Mouse (Mus musculus) cerebral cortex, adult 2 months (tissue): ENCODE results near the gene Spic.

Experiments used
- WGBS: fragments of 180-500 bp; shearing (Covaris S2); methylation state at CpG from one replicate; pipeline ENCODE4 v1.1.7; 2018; 5-methylcytosine and 5-hydroxymethylcytosine counted together

The Spic gene

DNA sequence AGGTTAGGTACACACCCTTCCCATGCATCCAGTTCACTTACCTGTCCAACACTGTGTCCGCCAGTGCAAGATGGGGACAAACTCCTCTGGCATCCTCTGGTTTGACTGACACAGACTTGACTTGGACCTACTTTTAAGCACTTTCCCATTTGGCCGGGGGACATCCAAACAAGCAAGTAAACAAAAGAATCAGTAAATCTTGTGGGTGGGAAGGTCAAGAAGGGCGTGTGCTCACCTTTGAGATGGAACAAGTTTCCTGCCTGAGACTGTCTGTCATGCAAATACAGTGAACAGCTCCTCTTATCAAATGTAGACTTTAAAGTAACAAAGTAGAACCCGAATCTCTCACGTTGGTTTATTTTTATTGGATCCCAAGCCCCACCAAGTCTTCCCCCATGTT, at the start of gene Spic:
TSS of gene Spic (minus strand) at position 91 of the 400 bp plus-strand sequence.
- 80% methylated on average over 5 of the region's 5 CpGs for WGBS

DNA sequence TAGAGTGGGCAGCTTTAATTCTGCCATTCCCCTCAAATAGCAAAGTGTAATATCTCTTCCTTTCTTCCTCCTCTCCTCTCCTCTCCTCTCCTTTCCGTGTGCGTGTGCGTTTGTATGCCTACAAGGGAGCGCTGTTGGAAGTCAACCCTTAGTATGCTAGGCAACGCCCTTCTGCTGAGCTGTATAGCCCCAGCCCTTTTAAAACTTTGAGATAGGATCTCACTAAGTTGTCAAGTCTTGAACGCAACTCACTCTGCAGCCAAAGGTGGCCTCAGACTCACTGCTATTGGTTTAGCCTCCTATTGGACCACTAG, 47.5 kb upstream of the Spic start:
- WGBS = 8% methylated on average over 6 of the region's 6 CpGs

DNA sequence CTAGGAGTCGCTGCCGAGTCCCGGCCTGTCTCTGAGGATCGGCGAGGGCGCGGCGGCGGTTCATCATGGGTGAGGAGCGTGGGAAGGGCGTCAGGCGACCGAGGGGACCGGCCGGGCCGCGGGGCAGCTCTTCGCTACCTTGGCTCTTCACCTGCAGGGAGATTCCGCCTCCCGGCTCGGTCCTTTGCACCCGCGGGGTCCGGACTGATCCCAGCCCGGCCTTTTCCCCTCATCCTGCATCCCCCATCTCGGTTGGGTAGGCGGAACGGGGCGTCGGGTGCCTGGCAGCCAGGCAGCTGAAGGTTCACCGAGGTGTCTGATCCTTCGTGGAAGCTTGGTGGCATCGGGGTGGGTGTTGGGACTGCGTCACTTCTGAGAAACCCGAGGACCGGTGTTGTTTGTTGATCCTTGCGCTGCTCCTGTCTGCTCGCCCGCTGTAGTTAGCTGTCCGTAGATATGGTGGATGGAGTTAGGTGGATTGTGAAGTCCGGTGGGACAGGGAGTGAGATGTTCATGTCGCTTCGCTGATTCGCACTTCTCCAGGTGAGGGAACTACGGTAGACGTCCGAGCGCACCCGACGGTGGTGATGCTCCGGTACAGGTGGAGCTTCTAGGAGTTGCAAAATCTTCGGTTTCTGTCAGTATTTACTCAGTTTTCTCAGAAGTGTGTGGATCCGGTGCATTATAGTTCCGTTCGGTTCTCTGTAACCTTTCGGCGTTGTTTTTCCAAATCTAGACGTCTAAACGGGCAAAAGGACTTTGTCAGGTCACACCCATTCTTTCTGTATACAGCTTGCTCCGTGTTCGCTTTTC, 46.9 kb upstream of the Spic start:
- 1% methylated on average over 61 of the region's 61 CpGs for WGBS

DNA sequence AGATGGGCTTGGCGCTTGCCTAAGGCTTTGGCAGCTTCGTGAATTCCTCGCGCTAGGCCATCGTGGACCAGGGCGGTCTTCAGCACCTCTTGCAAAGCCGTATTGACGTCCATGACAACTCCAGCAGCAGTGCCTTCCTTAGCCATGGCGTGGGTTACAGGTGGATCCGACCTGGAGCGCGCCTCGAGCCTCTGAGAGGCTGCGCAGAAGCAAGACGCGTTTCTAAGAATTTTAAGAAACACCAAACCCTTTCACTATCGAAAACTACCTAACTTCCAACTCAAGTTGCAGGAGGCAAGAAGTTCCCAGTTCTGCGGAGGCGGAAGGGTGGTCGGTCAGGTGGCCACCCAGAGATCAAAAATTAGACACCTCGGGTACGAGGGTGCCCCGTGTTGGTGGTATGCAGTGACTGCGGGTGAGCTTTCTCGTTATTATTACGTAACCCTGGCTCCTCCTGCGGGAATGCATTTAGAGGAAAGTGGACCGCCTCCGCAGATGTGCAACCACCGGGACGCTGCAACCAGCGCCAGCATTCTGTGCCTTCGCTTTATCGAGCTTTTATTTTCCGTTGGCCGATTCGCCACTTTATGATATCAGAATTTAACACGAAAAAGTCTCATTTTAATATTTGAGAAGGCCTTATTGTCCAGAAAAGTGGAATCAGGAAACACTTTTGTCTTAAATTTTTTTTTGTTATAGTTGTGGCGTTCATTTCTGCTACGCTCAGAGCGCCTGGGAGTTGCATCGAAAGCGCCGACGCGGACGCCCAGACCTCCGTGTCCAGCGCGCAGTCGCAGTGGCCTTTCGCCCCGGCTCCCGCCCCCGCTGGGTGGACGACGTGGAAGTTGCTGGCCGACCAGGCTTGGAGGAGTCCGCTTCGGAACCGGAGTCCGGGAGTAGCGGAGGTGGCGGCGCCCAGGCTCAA, 46.0 kb upstream of the Spic start, which contains the start of gene Arl1:
TSS of gene Arl1 (plus strand) at position 288 of the 925 bp plus-strand sequence.
- under 1% methylated on average over 65 of the region's 65 CpGs for WGBS

DNA sequence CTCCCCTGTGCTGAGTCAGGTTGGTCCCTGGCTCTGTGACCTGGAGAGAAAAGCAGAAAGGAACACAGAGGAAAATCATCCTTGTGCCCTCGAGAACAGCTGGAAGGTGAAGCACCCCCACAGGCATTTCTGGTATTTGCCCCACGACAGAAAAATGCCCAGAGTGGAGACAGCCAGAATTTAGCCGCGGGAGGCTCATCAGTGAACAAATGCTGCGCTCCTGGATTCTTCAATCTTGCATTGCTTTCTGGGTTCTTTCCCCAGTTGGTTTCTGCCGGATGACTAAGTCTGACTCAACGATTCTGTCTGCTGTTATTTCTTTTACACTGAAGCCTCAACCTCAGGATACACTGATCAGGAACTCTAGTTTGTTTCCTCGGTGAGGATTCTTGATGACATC, 43.4 kb upstream of the Spic start:
- 62% methylated on average over 8 of the region's 8 CpGs for WGBS

DNA sequence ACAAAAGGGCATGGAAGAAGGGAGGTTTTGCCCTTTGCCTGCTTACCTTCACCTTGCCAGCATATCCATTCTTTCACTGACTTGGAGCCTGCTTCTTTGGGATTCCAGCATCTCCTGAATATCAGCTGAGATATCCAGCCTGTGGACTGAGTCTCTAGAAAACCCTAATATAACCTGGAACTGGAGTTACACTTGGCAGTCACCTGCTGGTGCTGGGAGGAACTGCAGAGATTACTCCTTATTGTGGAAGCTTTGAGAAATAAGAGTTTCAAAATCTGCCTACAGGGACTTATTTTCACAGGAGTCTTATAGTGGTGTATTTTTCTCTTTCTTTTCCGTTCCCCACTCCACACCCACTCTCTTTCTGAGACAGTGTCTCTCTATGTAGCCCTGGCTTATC, 42.3 kb upstream of the Spic start:
- WGBS = 31% methylated on average over 1 of the region's 1 CpGs

DNA sequence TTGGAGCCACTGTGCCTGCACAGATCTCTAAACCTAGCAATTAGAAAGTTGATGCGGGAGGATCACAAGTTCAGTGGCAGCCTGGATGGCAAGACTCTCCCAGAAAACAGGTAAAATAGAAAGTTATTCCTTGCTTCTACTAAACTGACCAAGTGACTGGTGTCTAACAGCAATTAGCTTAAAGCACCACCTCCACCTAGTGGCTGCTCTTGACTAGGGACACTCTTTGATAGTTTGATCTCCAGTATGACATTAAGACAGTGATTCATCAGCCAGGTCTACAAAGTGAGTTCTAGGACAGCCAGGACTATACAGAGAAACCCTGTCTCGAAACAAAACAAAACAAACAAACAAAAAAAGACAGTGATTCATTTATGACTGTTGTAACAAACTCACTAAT, 40.5 kb upstream of the Spic start:
- WGBS = 71% methylated on average over 2 of the region's 2 CpGs

DNA sequence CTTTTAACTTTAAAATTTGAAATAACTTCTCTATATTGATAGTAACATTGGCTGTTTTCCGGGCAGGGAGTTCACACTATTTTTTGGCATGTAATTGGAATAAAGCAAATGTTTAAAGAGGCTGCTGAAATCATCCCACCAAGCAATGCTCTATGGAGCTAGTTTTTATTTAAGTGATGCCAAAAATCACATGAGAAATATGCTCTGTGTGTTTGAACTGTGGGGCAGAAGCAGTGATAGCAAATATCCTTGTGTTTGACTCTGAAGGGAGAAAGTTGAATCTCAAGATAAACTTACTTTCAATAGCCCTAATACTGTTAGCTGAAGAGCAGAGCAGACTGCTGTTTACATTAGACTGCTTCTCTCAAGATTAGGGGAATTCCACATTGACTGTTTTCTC, 34.8 kb upstream of the Spic start:
- 75% methylated on average over 1 of the region's 1 CpGs for WGBS

DNA sequence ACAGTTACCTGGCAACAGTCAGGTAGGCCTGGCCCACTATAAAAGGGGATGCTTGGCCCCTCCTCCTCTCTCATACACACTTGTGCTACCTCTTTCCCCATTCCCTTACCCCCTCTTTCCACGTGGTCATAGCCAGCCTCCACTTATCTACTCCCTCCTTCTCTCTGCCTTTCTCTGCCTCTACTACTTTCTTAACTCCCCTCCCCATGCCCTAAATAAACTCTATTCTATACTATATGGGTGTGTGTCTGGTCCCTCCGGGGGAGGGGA, 32.9 kb upstream of the Spic start:
- WGBS = 57% methylated on average over 2 of the region's 2 CpGs

DNA sequence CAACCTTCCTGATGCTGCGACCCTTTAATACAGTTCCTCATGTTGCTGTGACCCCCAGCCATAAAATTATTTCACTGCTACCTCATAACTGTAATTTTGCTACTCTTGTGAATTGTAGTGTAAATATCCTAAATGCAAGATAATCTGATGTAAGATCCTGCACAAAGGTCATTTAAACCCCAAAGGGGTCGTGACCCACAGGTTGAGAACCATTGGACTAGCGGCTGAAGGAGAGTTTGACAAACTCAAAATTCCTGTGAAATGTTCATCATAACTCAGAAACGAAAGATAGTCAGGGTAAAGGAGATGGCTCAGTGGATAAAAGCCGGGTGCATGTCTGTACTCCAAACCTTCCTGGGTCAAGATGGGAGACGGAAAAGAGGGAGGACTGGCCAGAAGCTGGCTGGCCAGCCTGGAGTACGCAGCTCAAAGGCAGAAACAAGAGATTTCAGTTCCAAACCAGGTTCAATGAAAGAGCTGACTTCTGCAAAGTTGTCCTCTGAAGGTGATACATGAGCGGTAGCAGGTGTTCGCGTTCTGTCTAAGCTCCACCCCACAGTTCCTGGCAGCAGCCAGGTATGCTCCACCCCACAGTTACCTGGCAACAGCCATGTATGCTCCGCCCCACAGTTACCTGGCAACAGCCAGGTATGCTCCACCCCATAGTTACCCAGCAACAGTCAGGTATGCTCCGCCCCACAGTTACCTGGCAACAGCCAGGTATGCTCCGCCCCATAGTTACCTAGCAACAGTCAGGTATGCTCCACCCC, 32.4 kb upstream of the Spic start:
- 65% methylated on average over 13 of the region's 13 CpGs for WGBS

DNA sequence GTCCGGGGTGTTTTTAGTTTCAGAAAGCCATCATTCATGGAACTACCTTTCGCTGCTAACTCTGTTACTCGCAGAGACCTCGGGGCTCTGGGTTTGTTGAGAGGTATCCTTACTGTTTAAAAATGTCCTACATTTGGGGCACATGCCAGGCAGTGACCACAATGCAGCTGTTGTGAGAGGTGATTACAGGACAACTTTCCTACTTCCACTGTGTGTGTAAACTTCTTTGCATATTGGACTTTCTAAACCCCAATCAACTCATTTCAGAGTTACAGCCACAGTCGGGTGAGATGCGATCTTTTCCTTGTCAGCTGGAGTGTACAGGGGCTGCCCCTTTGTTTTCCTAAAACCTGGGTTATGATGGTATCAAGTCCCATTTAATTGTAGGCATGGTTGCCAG, 30.8 kb upstream of the Spic start:
- 79% methylated on average over 6 of the region's 6 CpGs for WGBS

DNA sequence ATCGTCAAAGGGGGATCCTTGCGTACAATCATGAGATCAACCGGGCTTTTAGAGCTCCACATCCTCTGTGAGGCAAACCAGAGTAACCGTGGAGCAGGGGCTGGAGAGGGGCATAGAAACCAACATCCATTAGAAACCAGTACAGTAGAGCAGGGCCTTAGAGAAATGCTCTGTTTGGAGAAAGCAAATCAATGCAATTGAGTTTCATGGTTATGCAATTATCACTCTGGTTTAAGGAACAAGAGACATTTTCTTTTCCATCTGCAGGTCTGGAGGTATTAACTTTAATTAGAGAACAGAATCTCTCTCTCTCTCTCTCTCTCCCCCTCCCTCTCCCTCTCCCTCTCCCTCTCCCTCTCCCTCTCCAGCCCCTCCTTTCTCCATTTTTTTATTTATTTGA, 29.9 kb upstream of the Spic start:
- WGBS = 84% methylated on average over 4 of the region's 4 CpGs

DNA sequence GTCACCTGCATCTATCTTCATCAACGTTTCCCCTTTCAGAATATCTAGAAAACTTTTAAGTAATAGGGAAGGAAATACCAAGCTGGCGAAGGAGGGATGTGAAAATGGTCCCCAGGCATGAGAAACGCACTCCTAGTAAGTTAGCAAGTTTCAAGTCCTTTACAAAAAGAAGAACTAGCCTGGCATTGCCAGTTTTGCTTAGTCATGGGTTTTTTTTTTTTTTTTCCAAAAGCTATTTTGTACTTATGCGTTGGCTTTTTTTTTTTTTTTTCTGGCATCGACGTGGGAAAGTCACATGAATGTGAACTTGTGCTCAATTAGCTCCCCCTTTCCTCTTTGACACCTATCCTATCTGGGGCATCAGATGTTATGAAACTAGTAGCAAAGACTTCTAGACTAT, 27.5 kb upstream of the Spic start:
- 47% methylated on average over 6 of the region's 6 CpGs for WGBS

DNA sequence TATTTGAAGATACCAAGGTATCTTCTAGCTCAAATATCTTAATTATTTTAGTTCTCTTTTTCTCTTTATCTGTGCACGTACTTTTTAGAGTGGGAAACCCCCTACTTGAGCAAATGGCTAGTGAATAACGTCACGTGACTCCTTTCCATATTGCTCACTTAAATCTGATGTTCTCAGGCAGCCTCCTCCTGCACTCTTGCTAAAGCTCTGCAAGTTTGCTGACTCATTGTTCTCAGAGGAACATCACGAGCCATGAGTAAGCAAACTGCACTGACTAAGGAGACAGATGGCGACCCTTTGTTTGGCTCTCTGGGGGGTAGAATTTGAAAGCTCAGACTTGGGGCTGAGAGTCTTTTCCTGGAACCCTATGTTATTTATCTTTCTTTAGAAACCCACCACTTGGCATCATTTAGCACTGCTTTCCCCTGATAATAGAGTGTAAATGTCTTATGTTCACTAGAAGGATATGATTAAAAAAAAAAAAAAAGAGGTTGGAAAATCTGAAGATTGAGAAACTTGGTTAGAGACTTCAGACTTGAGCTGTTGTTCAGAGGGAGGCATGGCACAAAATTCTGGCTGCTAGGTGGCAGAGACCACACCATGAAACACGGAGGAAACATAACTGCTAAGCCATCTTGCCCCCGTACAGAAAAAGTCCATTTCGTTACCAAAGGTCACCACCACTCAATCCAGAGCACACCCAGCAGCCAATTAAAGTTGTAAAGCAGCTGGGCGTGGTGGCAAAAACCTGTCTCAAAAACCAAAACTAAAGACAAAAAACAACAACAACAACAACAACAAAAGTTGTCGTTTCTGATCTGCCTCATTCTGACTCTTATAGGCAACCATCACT, 24.1 kb upstream of the Spic start:
- 40% methylated on average over 10 of the region's 10 CpGs for WGBS

DNA sequence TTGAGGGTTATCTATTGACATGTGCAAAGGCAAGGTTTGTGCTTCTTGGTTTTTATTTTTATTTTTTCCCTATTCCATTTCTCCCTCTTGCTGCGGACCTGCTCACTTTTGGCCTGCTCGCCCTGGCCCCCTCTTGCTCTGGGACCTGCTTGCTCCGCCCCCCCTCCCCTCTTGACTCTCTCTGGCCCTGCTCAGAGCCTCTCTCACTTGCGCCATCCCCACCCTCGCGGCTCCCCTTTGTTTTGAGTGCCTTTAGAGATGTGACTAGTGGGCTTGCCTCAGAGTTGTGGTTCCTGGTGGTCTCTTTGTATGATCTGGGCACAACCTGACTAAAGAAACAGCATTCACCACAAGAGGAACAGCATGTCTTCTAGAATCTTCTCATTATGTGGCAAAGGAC, 16.1 kb upstream of the Spic start:
- WGBS = 81% methylated on average over 6 of the region's 6 CpGs

DNA sequence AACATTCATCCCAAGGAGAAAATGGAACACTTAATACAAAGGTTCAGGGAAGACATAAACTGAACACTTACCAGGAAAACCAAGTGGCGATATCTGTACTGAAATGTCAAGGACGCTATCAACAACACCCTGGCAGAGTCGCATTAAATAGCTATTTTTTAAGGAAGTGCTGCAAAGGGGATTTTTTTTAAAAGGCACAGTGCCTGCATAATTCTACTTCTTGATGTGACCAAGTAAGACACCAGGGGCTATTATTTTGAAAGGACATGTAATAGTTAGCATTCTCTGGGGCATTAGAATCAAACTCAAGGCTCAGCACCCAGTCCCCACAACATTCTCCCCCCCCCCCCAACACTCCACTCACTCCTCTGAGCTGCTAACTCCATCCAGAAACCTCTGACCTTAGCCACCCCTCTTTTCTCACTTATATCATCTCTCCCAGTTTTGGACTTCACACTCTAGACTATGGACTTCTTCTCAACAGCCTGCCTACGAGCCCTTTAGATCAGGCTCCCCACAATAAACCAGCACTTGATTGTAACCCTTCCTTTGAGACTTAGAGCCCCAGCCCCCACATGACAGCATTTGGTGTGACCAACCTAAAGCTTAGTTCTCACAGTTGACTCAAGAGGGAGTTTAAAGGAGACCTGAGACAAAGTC, 1.8 kb downstream of the Spic start:
- 59% methylated on average over 4 of the region's 4 CpGs for WGBS

DNA sequence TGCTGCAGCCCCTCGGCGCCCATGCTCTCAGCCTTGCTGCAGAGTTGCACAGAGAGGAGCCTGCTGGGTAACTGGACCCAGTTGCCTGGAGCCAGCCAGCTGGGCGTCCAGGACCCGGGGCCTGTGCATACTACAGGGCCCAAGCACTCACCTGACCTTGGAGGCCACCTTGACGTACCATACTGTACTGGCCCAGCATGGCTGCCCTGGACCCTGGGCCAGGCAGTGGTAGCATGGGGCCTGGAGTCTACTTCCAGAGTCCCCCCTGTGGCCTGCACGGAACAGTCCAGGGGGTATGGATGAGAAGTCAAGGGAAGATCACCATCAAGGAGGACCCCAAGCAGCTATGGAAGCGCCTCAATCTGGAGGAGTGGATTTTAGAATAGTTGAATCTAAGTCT, 12.0 kb downstream of the Spic start:
- 96% methylated on average over 7 of the region's 7 CpGs for WGBS

DNA sequence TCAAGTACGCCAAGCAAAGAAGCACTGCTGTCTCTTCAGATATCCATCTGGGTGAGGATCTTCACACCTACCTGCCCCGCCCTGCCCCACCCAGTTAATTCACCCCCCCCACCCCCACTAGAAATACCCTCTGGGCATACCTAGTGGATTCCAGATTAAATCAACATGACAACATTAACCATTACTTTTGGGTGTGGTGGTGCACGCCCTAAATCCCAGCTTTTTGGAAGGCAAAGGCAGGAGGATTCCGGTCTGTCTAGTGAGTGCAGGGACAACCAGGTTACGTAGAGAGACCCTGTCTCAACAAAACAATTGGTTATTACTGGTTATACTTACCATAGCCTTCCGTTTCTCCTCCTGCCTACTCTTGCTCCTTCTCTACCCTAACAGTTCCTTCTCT, 12.7 kb downstream of the Spic start:
- 97% methylated on average over 6 of the region's 6 CpGs for WGBS

DNA sequence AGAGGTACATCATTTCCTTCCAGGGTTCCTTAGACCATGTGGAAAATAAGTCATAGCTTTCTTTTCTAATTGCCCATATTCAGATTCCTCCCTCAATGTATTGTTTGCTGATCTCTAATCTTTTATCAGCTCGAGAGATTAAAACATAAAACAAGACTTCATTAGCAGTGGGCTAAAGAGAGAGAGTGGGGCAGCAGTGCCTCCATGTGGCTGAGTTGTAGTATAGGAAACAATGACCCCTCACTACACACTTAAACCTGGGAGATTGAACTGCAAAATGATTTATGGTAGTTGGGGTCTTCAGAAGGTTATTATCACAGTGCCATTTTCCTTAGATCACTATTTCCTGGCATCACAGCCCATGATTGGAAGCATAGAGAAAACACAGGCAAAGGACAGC, 15.1 kb downstream of the Spic start:
- WGBS = 15% methylated on average over 1 of the region's 1 CpGs

DNA sequence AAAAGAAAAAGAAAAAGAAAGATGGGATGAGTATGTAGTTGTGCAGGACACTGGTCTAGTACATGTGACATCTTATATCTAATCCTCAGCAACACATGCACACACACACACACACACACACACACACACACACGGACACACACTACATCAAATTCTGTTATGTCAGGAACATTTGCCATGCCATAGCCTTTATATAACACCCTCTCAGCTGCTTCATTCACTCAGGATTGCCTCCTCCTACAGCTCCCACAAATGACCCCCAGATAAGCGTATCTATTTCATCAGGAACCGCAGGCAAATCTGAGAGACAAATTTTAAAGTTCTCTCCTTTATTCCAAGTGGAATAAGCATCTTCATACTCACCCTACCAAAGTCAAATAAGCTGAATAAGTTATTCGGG, 25.9 kb downstream of the Spic start:
- WGBS = 91% methylated on average over 4 of the region's 4 CpGs

DNA sequence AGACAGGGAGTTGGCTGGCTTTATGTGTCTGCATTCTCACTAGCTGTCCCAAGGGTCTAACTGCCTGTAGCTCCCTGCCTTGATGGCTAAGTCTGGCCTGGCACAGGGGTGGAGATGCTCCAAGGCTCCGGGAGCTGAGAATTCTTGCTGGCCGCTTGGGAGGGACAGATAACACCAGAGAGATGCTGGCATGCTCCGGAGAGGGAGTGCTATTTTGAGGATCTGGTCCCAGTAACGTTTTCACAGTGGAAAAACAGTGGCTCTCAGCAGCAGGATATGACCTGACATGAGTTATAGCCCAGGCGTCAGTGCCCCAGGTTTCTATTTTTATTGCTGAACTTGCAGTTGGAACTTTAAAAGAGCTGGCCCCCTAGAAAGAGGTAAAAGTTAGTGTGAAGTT, 39.4 kb downstream of the Spic start:
- 71% methylated on average over 5 of the region's 5 CpGs for WGBS
